Mouse (Mus musculus) intestine, embryonic 16.5 days (tissue): ENCODE data around the gene Syne2. TPM values are rescaled to one million over a fixed set of nuclear protein-coding genes. Genes with fewer than 3 reads are reported as not detected.

ENCODE experiments used
- ATAC-seq: fragments of 200-750 bp; cut with Nextera tagmentation; 2 replicates; pipeline ENCODE4 v1.8.0; 2017; ENCODE audit warnings: moderate TSS enrichment, moderate library complexity
- H3K27ac ChIP-seq: fragments of 300-500 bp; sonication (generic); 2 replicates; pipeline ENCODE4 v1.5.1; 2014; ENCODE audit warnings: mild to moderate bottlenecking, low read length
- H3K27me3 ChIP-seq: fragments of 300-500 bp; sonication (generic); replicated peaks from 2 replicates; pipeline ENCODE4 v1.6.1; 2014; ENCODE audit warnings: low read length, control low read depth, mixed read lengths; ENCODE audit not compliant: control insufficient read depth, insufficient read depth
- H3K36me3 ChIP-seq: fragments of 300-500 bp; sonication (generic); 2 replicates; pipeline ENCODE4 v1.6.1; 2014; ENCODE audit warnings: low read length, control low read depth; ENCODE audit not compliant: control insufficient read depth, insufficient read depth
- H3K4me1 ChIP-seq: fragments of 300-500 bp; sonication (generic); 2 replicates; pipeline ENCODE4 v1.6.1; 2014; ENCODE audit warnings: low read length, control low read depth, mixed read lengths; ENCODE audit not compliant: control insufficient read depth, insufficient read depth
- H3K4me2 ChIP-seq: fragments of 300-500 bp; sonication (generic); 2 replicates; pipeline ENCODE4 v1.6.1; 2014; ENCODE audit warnings: low read depth, low read length, control low read depth
- H3K4me3 ChIP-seq: fragments of 300-500 bp; sonication (generic); 2 replicates; pipeline ENCODE4 v1.5.1; 2014; ENCODE audit warnings: mild to moderate bottlenecking, low read length
- H3K9ac ChIP-seq: fragments of 300-500 bp; sonication (generic); 2 replicates; pipeline ENCODE4 v1.6.1; 2014; ENCODE audit warnings: low read depth, low read length
- H3K9me3 ChIP-seq: fragments of 300-500 bp; sonication (generic); 2 replicates; pipeline ENCODE4 v1.6.1; 2016; ENCODE audit warnings: low read length, control low read depth; ENCODE audit not compliant: control insufficient read depth
- WGBS: fragments of 180-500 bp; shearing (Covaris S2); extraction: QIAGEN DNeasy Blood & Tissue Kit; methylation state at CpG from one replicate; pipeline ENCODE4 v1.1.7; 2014; 5-methylcytosine and 5-hydroxymethylcytosine counted together
- polyA plus RNA-seq: library from polyadenylated mRNA; unstranded; fragments of >200 nt; fragmentation: Nextera tagmentation; extraction: Ambion mirVana; gene quantifications from 2 replicates; pipeline ENCODE4 v1.2.1, GENCODE M21; 2015

Gene Syne2
- polyA plus RNA-seq, 1 experiment from 2014 or later, result 28.4 TPM

GRCm38 (mm10) chr12:76063001-76063400 is 245.1 kb downstream of the Syne2 start:
- Histone ChIP-seq H3K9ac (no peak overlapping the region), H3K9me3 (no peaks in the 10 kb centered on the region), H3K4me2 (no peak overlapping the region), H3K4me1 (no peaks in the 10 kb centered on the region), H3K27ac (no peak overlapping the region), H3K4me3 (no peak overlapping the region), H3K27me3 (no peaks in the 10 kb centered on the region), H3K36me3 (0 out of 2 replicates have a peak, but pooled peaks cover 4% of the 10 kb centered on the region)
- no peak for ATAC-seq
- WGBS, result 91% methylated on average over 4 of the region's 4 CpGs

DNA sequence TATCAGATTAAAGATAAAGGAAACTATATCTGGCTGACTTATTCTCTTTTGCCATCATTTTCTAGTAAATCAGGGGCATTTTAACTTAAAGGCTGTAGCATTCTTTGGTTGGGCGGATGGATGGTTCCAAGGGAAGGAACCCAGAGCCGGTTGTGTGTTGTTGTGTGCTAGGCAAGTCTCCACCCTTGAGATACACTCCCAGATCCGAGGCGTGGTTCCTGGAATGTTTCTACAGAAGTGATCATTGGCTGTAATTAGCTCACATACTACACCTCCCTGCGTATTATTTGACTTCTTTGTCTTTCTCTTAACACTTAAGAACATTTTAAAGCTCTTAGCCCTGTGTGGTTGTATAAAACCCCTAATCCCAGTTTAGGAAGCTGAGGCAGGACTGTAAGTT is 252.5 kb downstream of the Syne2 start:
- Histone ChIP-seq H3K4me3 (no peak overlapping the region), H3K27me3 (no peaks in the 10 kb centered on the region; the same call in 1 of the 2 replicates), H3K36me3 (0 out of 2 replicates have a peak, but pooled peaks cover 4% of the 10 kb centered on the region), H3K4me1 (0 out of 2 replicates have a peak, but pooled peaks cover 3% of the 10 kb centered on the region), H3K9me3 (no peaks in the 10 kb centered on the region), H3K4me2 (no peak overlapping the region), H3K27ac (no peak overlapping the region), H3K9ac (no peak overlapping the region)
- 79% methylated on average over 5 of the region's 5 CpGs for WGBS
- ATAC-seq, result no peak

DNA sequence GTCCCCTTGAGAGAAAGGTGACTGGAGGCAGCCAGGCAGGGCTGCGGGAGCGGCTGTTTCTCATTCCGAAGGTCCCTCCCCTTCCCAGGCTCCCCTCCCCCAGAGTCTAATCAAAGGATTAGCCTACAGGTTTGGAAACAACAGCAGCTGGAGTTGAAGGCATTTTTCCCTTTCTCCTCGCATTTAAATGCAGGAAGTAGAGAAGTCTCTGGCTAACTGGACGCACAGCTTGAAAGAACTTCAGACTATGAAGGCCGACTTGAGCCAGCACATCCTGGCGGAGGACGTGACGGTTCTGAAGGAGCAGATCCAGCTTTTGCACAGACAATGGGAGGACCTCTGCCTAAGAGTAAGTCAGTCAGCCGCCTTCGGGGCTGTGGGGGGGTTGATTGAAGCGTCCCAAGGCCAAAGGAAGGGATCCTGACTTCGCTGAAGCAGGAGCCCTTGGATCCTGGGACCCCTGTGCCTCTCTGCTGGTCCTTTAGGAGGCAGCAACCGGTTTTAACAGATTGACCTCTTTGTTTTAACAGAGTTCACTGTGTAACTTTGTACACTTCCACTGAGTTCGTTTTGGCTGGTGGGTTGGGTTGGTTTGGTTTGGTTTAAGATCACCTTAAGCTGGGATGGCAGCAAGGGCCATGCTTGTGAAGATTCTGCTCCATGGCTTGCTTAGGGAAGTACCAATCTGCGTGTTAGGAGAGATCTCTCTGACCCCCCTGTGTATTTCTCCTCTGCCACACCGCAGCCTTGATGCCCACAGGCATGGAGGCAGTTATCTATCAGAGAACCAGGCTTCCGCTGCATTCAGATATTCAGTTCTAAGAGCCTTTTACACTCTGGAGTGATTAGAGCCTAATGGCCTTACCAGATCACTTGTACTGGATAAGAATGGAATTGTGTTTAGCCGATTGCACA is 254.3 kb downstream of the Syne2 start:
- Histone ChIP-seq H3K4me2 (peak overlapping the region; percentile 13), H3K4me1 (0 out of 2 replicates have a peak, but pooled peaks cover 3% of the 10 kb centered on the region), H3K36me3 (no peaks in the 10 kb centered on the region), H3K27me3 (no peaks in the 10 kb centered on the region; the same call in 1 of the 2 replicates), H3K4me3 (0 out of 2 replicates have a peak overlapping the region, but pooled peaks have one; percentile 12), H3K9me3 (no peaks in the 10 kb centered on the region), H3K27ac (peak overlapping the region; percentile 16; the same call in 1 of the 2 replicates), H3K9ac (no peak overlapping the region)
- peak; percentile 68; the same call in 1 of the 2 replicates for ATAC-seq
- WGBS, result 38% methylated on average over 19 of the region's 19 CpGs

GRCm38 (mm10) chr12:76073066-76073826 is 255.3 kb downstream of the Syne2 start:
- H3K9ac ChIP-seq, result no peak overlapping the region
- 0 out of 2 replicates have a peak, but pooled peaks cover 3% of the 10 kb centered on the region for H3K4me1 ChIP-seq
- no peak for ATAC-seq
- H3K27me3 ChIP-seq, result no peaks in the 10 kb centered on the region; the same call in 1 of the 2 replicates
- no peaks in the 10 kb centered on the region for H3K36me3 ChIP-seq
- H3K4me2 ChIP-seq, result no peak overlapping the region
- H3K27ac ChIP-seq, result no peak overlapping the region
- no peak overlapping the region for H3K4me3 ChIP-seq
- H3K9me3 ChIP-seq, result no peaks in the 10 kb centered on the region
- 51% methylated on average over 13 of the region's 13 CpGs for WGBS

DNA sequence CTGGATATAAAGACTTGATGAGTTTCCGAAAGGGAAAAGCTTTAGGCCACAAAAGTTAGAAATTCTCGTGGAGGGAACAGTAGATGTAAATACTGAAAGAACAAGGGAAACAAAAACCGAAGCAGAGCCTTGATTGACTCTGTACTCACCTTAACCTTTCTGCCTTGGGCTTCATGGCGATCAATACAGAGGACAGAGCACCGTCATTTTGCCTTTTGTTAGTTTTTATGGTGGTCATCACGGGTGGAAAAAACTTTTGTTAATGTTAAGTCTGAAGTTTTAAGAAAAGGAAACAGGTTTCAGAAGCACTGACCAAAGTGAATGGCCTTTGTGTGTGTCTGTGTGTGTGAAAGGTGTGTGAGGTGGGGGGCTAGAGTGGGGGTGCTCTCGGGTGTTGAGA is 256.0 kb downstream of the Syne2 start:
- no peak for ATAC-seq
- Histone ChIP-seq H3K4me3 (no peak overlapping the region), H3K4me1 (0 out of 2 replicates have a peak, but pooled peaks cover 3% of the 10 kb centered on the region), H3K4me2 (no peak overlapping the region), H3K36me3 (peaks cover 3% of the 10 kb centered on the region; the same call in 1 of the 2 replicates), H3K9ac (no peak overlapping the region), H3K27ac (no peak overlapping the region), H3K9me3 (no peaks in the 10 kb centered on the region), H3K27me3 (no peaks in the 10 kb centered on the region; the same call in 1 of the 2 replicates)
- WGBS, result 62% methylated on average over 7 of the region's 7 CpGs

GRCm38 (mm10) chr12:76080876-76081556 is 263.1 kb downstream of the Syne2 start:
- ATAC-seq, result peak; percentile 90
- Histone ChIP-seq H3K4me1 (peaks cover 8% of the 10 kb centered on the region), H3K9me3 (no peaks in the 10 kb centered on the region), H3K4me2 (peak overlapping the region; percentile 66), H3K9ac (peak overlapping the region; percentile 60; the same call in 1 of the 2 replicates), H3K4me3 (peak overlapping the region; percentile 43), H3K27me3 (no peaks in the 10 kb centered on the region), H3K36me3 (peaks cover 4% of the 10 kb centered on the region; the same call in 1 of the 2 replicates), H3K27ac (peak overlapping the region; percentile 95)
- WGBS, result 34% methylated on average over 14 of the region's 14 CpGs

DNA sequence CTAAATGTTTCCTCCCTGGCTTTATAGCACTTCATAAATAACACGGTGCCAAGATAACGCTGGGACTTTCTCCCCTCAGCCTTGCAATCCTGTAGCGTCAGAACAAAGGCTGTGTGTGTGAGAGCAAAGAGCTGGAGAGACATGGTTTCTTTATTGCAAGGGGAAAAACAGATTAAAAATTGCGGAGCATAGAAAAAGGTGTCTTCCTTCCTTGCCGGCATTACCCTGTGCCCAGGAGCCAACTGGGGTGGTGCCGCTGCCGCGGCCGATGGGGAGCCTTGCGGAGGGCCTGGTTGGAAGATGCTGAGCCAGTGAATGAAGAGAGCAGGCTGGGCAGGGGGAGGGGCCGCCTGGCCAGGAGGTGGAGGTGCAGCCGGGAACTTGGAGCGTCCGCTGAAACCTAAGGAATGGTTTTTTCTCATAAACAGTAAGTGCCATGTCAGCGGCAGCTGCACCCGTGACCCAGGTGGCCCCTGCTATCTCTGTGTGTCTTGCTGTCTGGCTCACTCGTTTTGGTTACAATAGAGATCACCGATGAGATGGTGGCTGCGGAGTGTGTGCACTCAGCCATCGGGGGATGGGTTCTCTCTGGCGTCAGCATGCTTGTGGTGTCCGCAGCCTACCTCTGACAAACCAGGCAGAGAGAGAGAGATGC is 263.8 kb downstream of the Syne2 start:
- Histone ChIP-seq H3K9me3 (no peaks in the 10 kb centered on the region), H3K27me3 (no peaks in the 10 kb centered on the region), H3K4me1 (peaks cover 8% of the 10 kb centered on the region), H3K27ac (peak overlapping the region; percentile 95), H3K9ac (peak overlapping the region; percentile 60), H3K36me3 (peaks cover 4% of the 10 kb centered on the region; the same call in 1 of the 2 replicates), H3K4me3 (peak overlapping the region; percentile 43), H3K4me2 (peak overlapping the region; percentile 66)
- ATAC-seq, result peak; percentile 93
- 5% methylated on average over 22 of the region's 22 CpGs for WGBS

- no peaks in the 10 kb centered on the region for H3K9me3 ChIP-seq
- no peak overlapping the region for H3K27ac ChIP-seq
- H3K27me3 ChIP-seq, result no peaks in the 10 kb centered on the region
- WGBS, result 76% methylated on average over 9 of the region's 9 CpGs
- no peak overlapping the region for H3K9ac ChIP-seq
- H3K4me3 ChIP-seq, result no peak overlapping the region
- no peak overlapping the region for H3K4me2 ChIP-seq
- peaks cover 8% of the 10 kb centered on the region for H3K4me1 ChIP-seq
- H3K36me3 ChIP-seq, result no peaks in the 10 kb centered on the region
- no peak for ATAC-seq
These were observed 267.1 kb downstream of the Syne2 start for GRCm38 (mm10) chr12:76085066-76085465.
